Mouse (Mus musculus) stomach, embryonic 15.5 days (tissue): ENCODE results near the gene Ldhd. TPM values are rescaled to one million over a fixed set of nuclear protein-coding genes. Genes with fewer than 3 reads are reported as not detected.

Experiments used
- ATAC-seq: fragments of 200-750 bp; cut with Nextera tagmentation; 2 replicates; pipeline ENCODE4 v1.8.0; 2017; ENCODE audit warnings: low read depth, moderate number of reproducible peaks, moderate TSS enrichment; ENCODE audit not compliant: insufficient read depth, low FRiP score
- H3K27ac ChIP-seq: fragments of 300-500 bp; sonication (generic); 2 replicates; pipeline ENCODE4 v1.5.1; 2015; ENCODE audit warnings: mild to moderate bottlenecking, inconsistent platforms
- H3K27me3 ChIP-seq: fragments of 300-500 bp; sonication (generic); replicated peaks from 2 replicates; pipeline ENCODE4 v1.6.1; 2015; ENCODE audit warnings: inconsistent platforms
- H3K36me3 ChIP-seq: fragments of 300-500 bp; sonication (generic); 2 replicates; pipeline ENCODE4 v1.6.1; 2015; ENCODE audit warnings: inconsistent platforms
- H3K4me1 ChIP-seq: fragments of 300-500 bp; sonication (generic); 2 replicates; pipeline ENCODE4 v1.6.1; 2015; ENCODE audit warnings: inconsistent platforms
- H3K4me2 ChIP-seq: fragments of 300-500 bp; sonication (generic); 2 replicates; pipeline ENCODE4 v1.6.1; 2015; ENCODE audit warnings: mild to moderate bottlenecking, inconsistent platforms
- H3K4me3 ChIP-seq: fragments of 300-500 bp; sonication (generic); replicated peaks from 2 replicates; pipeline ENCODE4 v1.5.1; 2015; ENCODE audit warnings: inconsistent platforms
- H3K9ac ChIP-seq: fragments of 300-500 bp; sonication (generic); 2 replicates; pipeline ENCODE4 v1.6.1; 2015; ENCODE audit warnings: inconsistent platforms
- H3K9me3 ChIP-seq: fragments of 300-500 bp; sonication (generic); 2 replicates; pipeline ENCODE4 v1.6.1; 2016; ENCODE audit warnings: inconsistent platforms
- WGBS: fragments of 180-500 bp; shearing (Covaris S2); methylation state at CpG from one replicate; pipeline ENCODE4 v1.1.7; 2015; 5-methylcytosine and 5-hydroxymethylcytosine counted together
- polyA plus RNA-seq: library from polyadenylated mRNA; unstranded; fragments of >200 nt; fragmentation: Nextera tagmentation; extraction: Ambion mirVana; gene quantifications from 2 replicates; pipeline ENCODE4 v1.2.1, GENCODE M21; 2015

Gene Ldhd
- polyA plus RNA-seq, 1 experiment from 2014 or later = 1.2 TPM

GRCm38 (mm10) chr8:111574016-111574415 lies 56.2 kb downstream of the Ldhd start:
- Histone ChIP-seq H3K9ac (no peak overlapping the region), H3K4me3 (no peak overlapping the region), H3K9me3 (no peaks in the 10 kb centered on the region), H3K36me3 (no peaks in the 10 kb centered on the region), H3K4me1 (peaks cover 15% of the 10 kb centered on the region; the same call in 1 of the 2 replicates), H3K27ac (no peak overlapping the region), H3K27me3 (no peaks in the 10 kb centered on the region), H3K4me2 (no peak overlapping the region)
- 73% methylated on average over 2 of the region's 2 CpGs for WGBS
- no peak; the same call in 1 of the 2 replicates for ATAC-seq

Other genes starting within 250 kb of the Ldhd start
- gene Fa2h, start 236.6 kb downstream of the Ldhd start, polyA plus RNA-seq = 4.3 TPM in 2 replicates
- 5.5 and 5.8 TPM in 2 replicates for gene Wdr59, start 108.3 kb downstream of the Ldhd start, polyA plus RNA-seq
- 31.1 and 32.9 TPM in 2 replicates for gene Znrf1, start 94.3 kb downstream of the Ldhd start, polyA plus RNA-seq
- 17.7 and 19.8 TPM in 2 replicates for gene Zfp1, start 13.0 kb upstream of the Ldhd start, polyA plus RNA-seq
- 3,283 and 4,119 TPM in 2 replicates for gene Ctrb1, start 60.6 kb upstream of the Ldhd start, polyA plus RNA-seq
- 38.7 and 39.7 TPM in 2 replicates for gene Bcar1, start 113.4 kb upstream of the Ldhd start, polyA plus RNA-seq
- gene Cfdp1, start 223.9 kb upstream of the Ldhd start, polyA plus RNA-seq = 195 and 208 TPM in 2 replicates
- 12.8 and 13.3 TPM in 2 replicates for gene Tmem170, start 246.4 kb upstream of the Ldhd start, polyA plus RNA-seq